Mouse (Mus musculus): Measurements from ENCODE around the gene Mrps27. TPM values are rescaled to one million over a fixed set of nuclear protein-coding genes. Genes with fewer than 3 reads are reported as not detected.

The Mrps27 gene
- polyA plus RNA-seq, 1 experiment from 2014 or later = 49.3 TPM

Other genes starting within 250 kb of the Mrps27 start
- 0.45 and 0.55 TPM in 2 replicates for gene Zfp366, start 160.0 kb upstream of the Mrps27 start, polyA plus RNA-seq (2016; fragmentation: Nextera tagmentation; extraction: Ambion mirVana)
- gene Ptcd2, start 81 bp upstream of the Mrps27 start, polyA plus RNA-seq (2016; fragmentation: Nextera tagmentation; extraction: Ambion mirVana) = 47.8 and 48.4 TPM in 2 replicates
- 1,345 and 1,353 TPM in 2 replicates for gene Map1b, start 171.8 kb downstream of the Mrps27 start, polyA plus RNA-seq (2016; fragmentation: Nextera tagmentation; extraction: Ambion mirVana)

Data from midbrain, embryonic 12.5 days (tissue).